Mouse (Mus musculus) 3T3-L1 (cell line): ENCODE data around the gene Ankrd22.

ENCODE experiments used
- DNase-seq: peaks from one replicate; pipeline ENCODE4 v3.0.0-alpha.2; 2015; ENCODE audit warnings: low read depth, low spot score

Ankrd22 gene

GRCm38 (mm10) chr19:34095381-34095780, 70.5 kb downstream of the Ankrd22 start:
- DNase-seq, result peak; percentile 8

GRCm38 (mm10) chr19:34089011-34089680, 76.7 kb downstream of the Ankrd22 start:
- DNase-seq, result no peak

DNA sequence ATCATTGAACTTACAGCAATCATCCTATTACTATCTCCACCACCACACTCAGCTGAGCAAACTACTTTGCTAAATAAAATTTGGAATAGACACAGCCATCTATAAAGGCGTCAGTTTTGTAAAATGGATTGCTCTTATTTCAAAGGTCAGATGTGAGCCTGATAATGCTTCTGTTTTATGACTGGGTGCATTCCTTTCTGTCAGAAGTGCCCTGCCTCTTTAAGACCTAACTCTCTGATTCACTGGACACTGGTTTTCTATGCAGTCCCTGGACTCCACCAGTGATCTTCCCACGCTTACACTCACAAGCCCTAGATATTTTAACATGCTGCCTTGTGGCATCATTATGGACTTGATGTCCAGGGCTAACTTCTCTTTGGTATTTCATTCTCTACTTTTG, 87.7 kb downstream of the Ankrd22 start:
- no peak for DNase-seq

DNA sequence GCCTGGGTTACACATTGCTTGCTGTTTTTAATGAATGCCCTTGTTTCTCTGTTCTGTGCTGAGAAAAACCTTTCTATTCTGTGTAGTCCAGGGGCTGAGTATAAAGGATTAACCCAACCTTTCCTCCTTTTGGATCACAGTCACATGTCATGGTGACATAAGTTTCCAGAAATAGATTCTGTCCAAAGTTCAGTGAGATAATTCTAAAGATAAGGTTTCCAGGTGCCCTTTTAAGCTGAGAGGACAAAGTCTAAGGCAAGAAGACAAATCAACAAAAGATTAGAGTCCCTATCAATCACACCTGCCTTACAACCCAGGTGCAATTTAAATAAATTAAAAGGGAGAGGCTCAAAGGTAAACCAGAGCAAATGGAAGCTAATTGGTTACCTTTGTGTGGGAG, 91.6 kb downstream of the Ankrd22 start:
- no peak for DNase-seq
